8 mouse cellular contexts compared by ENCODE assay signal in genomic region chr15:56278622-56279301, GRCm38 (mm10).
A peak's percentile ranks its signal among the peaks of the same experiment; 100 is the strongest.
DNase-seq lines count a peak whose midpoint lies in the region; ATAC-seq lines count a peak whose summit lies in the region.

No protein-coding gene starts in this region.

- no peak overlapping the region for H3K9ac ChIP-seq in hindbrain, embryonic 15.5 days
- no peak overlapping the region for H3K9ac ChIP-seq in limb, embryonic 13.5 days

- no peak overlapping the region for H3K4me3 ChIP-seq in hindbrain, embryonic 15.5 days
- H3K4me3 ChIP-seq in limb, embryonic 13.5 days, result no peak overlapping the region

- no peaks in the 10 kb centered on the region for H3K9me3 ChIP-seq in hindbrain, embryonic 15.5 days
- no peaks in the 10 kb centered on the region for H3K9me3 ChIP-seq in limb, embryonic 13.5 days

- H3K4me1 ChIP-seq in hindbrain, embryonic 15.5 days (replicated peaks), result peaks cover 14% of the 10 kb centered on the region
- H3K4me1 ChIP-seq in limb, embryonic 13.5 days, result peaks cover 15% of the 10 kb centered on the region

- no peaks in the 10 kb centered on the region for H3K36me3 ChIP-seq in hindbrain, embryonic 15.5 days
- no peaks in the 10 kb centered on the region for H3K36me3 ChIP-seq in limb, embryonic 13.5 days

- H3K27ac ChIP-seq in hindbrain, embryonic 15.5 days (replicated peaks), result peak overlapping the region; percentile 22
- H3K27ac ChIP-seq in limb, embryonic 13.5 days, result 0 out of 2 replicates have a peak overlapping the region, but pooled peaks have one; percentile 11

- peak; percentile 94 for ATAC-seq in hindbrain, embryonic 15.5 days (ENCODE audit: low FRiP score, low read depth)
- ATAC-seq in limb, embryonic 13.5 days (ENCODE audit: low FRiP score, low read depth), result peak; percentile 95

- no peaks in the 10 kb centered on the region for H3K27me3 ChIP-seq in hindbrain, embryonic 15.5 days
- H3K27me3 ChIP-seq in limb, embryonic 13.5 days, result no peaks in the 10 kb centered on the region

- peak; percentile 27 for DNase-seq in embryo, embryonic 10 days (ENCODE audit: low spot score)
- DNase-seq in embryo, embryonic 9.5 days (ENCODE audit: extremely low spot score), result no peak
- DNase-seq in adrenal gland, postnatal 10 days, result peak; percentile 79
- DNase-seq in gastrocnemius, postnatal 10 days, result peak; percentile 75
- peak; percentile 27 for DNase-seq in ovary, postnatal 36 days (ENCODE audit: low spot score)
- no peak for DNase-seq in cerebellum, adult 8-10 months

- 30% methylated on average over 7 of the region's 7 CpGs for WGBS in hindbrain, embryonic 15.5 days
- WGBS in limb, embryonic 13.5 days, result 28% methylated on average over 7 of the region's 7 CpGs

- no peak overlapping the region for H3K4me2 ChIP-seq in hindbrain, embryonic 15.5 days
- H3K4me2 ChIP-seq in limb, embryonic 13.5 days (replicated peaks), result 0 out of 2 replicates have a peak overlapping the region, but pooled peaks have one; percentile 1

Comparison
In these comparisons a context has a peak if more than half of its experiments do, and no peak if none do; other contexts are left out.
1. DNase-seq: peak in embryo, embryonic 10 days (single experiment), adrenal gland, postnatal 10 days (single experiment), gastrocnemius, postnatal 10 days (single experiment) and ovary, postnatal 36 days (single experiment); none in embryo, embryonic 9.5 days (single experiment) and cerebellum, adult 8-10 months (single experiment).